Mouse (Mus musculus) urinary bladder, adult 2 months (tissue): ENCODE data around the gene Sncg. TPM values are rescaled to one million over a fixed set of nuclear protein-coding genes. Genes with fewer than 3 reads are reported as not detected.
"Not testable (repeated sequence)": the region's sequence is repeated elsewhere in the genome, so short reads cannot be mapped to it uniquely, and the experiment has no call there.

Experiments
- DNase-seq: peaks from one replicate; pipeline ENCODE4 v3.0.0; 2022; ENCODE audit warnings: low spot score
- polyA plus RNA-seq: library from polyadenylated mRNA; depleted of rRNA; stranded (reverse); fragments of >200 nt; gene quantifications from 2 replicates; pipeline ENCODE4 v1.2.3, GENCODE M21; 2012; rRNA removed

Sncg gene
- 35.6 and 50.1 TPM in 2 replicates for polyA plus RNA-seq

DNA sequence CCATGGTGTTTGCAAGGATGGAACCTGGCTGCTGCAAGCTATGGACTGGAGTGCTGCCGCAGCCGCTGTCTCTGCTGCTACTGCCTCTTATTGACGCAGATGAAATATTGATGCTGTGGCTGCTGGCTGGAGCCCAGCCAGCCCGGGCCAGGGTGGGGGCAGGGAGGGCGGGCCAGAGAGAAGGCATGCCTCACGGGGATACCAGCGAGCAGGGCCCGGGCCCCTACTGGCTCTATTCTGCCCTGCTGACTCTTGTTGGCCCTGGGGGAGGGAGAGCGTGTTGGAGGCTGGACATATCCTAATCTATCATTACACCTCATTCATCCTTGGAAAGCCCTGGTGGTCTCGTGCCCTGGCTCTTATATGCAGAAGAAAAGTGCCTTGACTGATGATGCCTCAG is at the start of gene Sncg:
Gene Sncg, minus strand, starts transcription at position 213 of the 400 bp plus-strand sequence.
- DNase-seq: no peak

DNA sequence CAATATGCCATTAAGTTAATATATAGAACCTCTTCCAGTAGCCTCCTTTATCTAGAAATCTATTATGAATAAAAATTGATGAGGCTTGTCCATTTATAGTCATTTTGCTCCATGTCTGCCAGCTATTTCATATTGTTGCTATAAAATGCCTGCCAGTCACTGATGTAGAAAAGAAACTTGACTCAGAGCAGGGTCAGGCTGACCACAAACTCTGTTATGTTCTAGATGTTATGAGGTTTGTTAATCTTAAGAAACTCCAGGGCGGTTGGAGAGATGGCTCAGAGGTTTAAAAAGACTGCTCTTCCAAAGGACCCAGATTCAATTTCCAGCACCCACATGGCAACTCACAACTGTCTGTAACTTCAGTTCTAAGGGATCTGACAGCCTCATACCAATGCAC is 46.5 kb upstream of the Sncg start:
- DNase-seq: no peak

DNA sequence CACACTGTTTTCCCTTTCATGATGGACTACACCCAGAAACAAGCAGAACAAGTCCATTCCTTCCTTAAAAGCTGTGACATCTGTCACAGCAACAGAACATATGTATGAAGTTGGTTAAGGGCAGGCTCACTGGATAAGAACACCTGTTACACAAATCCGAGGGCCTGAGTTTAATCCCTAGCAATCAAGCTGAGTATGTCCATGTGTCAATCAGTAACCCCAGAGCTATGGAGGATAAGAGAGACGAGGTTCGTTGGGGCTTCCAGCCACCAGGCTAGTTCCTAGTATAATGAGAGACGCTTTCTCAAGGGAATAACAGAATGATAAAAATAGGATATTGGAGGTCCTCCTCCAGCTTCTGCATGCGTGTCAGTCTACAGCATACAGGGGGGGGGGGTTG is 42.9 kb upstream of the Sncg start:
- DNase-seq: no peak

DNA sequence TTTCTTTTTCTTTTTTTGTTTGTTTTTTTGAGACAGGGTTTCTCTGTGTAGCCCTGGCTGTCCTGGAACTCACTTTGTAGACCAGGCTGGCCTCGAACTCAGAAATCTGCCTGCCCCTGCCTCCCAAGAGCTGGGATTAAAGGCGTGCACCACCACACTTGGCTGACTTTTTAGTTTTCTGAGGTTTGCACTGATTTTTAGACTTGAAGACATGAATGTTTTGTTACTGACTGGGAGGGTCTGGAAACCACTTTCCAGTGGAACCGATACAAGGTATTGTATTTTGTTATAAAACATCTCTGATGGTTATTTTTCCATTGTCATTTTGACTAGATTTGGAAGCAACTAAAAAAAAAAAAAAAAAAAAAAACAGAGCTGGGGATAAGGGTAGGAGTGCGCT is 42.4 kb upstream of the Sncg start:
- not testable (repeated sequence) for DNase-seq

DNA sequence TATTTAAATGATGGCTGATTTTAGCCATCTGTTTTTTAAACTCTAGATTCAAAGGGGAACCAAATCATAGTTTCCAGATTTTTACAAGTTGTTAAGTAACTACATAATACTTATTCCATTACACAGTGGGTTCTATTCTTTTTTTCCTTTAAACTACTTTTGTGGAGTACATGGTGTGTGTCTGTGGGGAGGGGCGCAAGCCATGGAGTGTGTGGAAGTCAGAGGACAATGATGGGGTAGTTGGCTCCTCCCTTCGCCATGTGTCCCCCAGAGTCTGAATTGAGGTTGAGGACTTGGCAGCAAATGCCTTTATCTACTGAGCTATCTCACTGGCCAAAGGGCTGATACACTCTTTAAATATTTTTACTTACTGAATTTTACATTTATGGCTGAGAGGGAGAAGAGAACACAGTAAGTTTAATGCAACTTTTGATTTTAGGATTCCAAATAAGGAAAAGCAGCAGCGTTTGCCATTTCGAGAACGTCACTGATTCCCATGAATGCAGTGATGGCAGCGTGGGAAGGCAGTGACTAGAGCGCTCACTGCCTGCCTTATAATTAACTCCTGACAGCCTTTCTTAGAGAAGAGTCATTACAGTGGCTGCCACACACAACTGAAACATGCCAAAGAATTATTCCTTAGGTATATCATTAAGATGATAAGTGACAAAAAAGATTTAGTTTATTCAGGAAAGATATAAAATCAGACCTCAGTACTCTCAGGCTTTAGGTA is 37.7 kb upstream of the Sncg start:
- DNase-seq: no peak

DNA sequence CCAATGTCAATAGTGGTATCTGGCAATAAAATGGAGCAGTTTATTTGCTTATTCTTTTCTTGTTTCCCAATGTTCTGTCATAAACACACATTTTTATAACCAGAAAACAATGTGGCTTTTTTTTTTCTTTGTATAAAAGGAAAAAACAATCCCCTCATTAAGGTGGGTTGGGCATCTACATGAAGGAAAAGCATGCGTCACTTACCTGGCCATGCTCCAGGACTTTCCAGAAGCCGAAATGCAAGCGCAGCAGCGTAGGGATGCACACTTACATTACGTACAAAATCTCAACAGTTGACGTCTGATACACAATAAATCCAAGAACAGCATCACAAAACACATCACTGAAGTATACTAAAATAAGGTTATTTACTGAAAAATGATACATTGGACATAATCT is 36.1 kb upstream of the Sncg start:
- DNase-seq: no peak

DNA sequence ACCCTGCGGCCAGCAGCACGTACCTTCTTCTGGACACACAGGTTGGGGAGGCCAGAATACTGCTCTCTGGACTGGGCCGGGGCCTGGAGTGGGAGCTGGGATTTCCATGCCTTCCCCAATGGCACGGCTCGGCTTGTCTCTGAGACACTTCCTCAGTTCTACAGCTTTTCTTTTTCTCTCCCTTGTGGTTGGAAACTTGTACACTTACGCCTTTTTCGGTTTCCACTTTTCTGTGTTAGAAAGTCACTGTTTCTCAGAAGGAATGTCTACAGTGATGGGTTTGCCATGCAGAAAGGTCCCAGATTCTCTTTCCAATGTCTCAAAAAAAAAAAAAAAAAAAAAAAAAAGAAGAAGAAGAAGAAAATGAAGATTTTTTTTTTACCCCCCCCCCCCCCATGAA is 28.8 kb upstream of the Sncg start:
- no peak for DNase-seq

DNA sequence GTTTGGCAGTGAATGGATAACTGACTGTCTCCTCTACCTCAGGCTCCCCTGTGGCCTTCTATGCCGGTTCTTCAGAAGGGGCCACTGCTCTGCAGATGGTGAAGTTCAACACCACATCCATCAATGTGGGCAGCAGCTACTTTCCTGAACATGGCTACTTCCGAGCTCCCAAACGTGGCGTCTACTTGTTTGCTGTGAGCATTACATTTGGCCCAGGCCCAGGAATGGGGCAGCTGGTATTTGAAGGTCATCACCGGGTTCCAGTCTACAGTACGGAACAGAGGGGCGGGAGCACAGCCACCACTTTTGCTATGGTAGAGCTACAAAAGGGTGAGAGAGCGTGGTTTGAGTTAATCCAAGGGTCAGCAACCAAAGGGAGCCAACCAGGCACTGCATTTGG is 28.3 kb upstream of the Sncg start:
- no peak for DNase-seq

DNA sequence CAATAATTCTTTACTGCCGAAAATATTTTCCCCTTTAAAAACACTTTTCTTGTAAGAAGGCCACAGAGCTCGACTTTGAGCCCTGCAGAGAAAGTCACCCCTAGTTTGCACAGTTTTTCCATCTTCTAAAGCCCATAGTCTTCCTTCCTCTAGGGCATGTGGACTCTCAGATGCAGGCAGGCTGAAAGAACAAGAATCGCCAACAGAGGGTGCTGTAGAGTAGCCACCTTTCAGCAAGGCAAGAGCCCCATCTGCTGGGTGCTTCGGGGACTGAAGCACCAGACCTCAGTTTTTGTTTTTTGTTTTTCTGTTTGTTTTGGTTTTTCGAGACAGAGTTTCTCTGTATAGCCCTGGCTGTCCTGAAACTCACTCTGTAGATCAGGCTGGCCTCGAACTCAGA is 26.5 kb upstream of the Sncg start:
- peak; percentile 49 for DNase-seq

DNA sequence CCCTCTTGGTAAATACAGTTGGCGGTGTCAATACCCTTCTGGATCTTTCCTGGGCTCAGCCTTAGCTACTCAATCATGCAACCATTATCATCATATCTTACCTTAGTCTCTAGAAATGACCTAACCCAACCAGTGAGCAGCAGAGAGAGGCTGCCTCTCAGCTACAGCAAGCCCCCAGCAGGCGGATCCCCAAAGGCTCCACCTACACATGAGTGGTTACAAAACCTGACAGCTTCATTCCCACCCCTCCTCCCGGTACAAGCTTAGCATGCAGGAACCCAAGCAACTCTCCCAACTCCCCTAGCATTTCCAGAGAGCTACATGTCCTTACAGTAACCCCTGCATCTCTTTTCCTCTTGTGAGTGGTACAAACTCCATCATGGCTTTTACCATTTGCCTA is 25.4 kb upstream of the Sncg start:
- DNase-seq: no peak

DNA sequence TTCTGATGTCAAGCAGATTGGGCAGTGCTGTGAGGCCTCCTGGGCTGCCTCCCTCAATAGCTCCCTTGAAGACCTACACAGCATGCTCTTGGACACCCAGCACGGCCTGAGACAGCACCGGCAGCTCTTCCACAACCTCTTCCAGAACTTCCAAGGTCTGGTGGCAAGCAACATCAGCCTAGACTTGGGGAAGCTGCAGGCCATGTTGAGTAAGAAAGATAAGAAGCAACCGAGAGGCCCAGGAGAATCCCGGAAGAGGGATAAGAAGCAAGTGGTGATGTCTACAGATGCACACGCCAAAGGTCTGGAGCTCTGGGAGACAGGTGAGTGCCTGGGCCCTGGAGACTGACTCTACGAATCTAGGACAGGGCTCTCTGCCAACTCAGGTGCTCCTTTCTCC is 24.7 kb upstream of the Sncg start:
- DNase-seq: no peak

DNA sequence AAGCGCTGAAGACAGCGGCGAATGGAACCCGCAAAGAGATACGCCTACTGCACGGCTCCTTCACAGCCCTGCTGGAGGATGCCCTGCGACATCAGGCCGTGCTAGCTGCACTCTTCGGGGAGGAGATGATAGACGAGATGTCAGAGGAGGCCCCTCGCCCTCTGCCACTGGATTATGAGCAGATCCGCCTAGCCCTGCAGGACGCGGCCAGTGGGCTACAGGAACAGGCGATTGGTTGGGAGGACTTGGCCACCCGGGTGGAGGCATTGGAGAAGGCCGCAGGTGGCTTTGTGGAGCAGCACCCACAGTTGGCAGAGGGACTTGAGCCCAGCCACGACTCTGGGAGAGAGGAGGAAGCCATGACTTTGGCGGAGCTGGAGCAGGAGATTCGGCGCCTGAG is 24.3 kb upstream of the Sncg start:
- DNase-seq: no peak

DNA sequence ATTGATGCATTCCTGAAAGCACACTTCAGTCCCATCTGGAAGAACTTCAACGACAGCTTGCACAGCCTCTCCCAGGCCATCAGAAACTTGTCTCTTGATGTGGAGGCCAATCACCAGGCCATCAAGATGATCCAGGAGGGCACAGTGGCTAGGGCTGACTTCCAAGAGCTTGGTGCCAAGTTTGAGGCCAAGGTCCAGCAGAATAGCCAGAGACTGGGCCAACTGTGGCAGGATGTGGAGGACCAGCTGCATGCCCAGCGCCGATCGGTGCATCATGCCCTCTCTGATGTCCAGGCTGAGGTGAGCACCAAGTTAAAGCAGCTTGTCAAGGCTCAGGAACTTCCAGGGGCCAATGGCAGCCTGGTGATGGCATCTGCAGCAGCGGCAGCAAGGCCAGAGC is 23.3 kb upstream of the Sncg start:
- DNase-seq: no peak

DNA sequence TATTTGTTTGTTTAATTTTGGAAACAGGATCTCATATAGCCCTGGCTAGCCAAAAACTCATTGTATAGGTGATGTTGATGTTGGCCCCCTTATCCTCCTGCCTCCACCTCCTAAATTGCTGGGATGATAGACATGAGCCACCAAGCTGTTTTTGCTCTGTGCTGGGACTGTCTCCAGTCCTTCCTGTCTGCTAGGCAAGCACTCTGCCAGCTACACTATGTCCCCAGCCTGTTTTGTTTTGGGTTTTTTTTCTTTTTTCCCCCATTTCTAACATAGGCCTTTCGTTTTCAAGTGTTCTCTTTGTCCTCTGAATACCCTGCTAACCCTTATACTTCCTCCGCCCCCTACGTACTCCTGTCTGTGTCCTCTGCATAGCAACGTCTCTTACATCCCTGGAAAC is 18.7 kb upstream of the Sncg start:
- no peak for DNase-seq

DNA sequence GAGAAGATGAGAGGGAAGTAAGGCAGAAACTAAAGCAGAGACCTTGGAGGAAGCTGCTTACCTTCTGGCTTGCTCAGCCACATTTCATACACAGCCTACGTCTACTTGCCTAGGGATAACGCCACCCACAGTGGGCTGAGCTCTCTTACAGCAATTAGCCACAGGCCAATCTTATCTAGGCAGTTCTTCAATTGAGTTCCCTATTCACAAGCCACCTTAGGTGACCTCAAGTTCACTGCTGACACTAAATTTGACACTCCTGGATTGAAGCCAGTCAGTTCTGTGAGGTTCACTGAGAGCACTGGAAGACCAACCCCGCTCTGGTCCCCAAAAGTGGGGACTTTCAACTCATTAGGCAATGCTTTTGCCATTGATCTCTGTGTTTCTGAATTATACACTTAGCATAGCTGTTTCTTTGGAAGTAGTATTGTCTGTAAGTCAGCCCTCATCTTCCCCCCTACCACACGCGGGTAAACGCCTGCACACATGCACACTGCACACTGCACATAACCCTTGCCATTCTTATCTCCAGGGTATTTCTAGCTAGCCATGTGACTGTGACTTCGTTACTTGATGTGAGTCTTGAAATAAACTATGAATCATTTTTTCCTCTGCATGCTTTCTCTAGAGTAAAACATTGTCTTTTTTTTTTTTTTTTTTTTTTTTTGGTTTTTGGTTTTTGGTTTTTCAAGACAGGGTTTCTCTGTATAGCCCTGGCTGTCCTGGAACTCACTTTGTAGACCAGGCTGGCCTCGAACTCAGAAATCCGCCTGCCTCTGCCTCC is 8.5 kb upstream of the Sncg start:
- no peak for DNase-seq

DNA sequence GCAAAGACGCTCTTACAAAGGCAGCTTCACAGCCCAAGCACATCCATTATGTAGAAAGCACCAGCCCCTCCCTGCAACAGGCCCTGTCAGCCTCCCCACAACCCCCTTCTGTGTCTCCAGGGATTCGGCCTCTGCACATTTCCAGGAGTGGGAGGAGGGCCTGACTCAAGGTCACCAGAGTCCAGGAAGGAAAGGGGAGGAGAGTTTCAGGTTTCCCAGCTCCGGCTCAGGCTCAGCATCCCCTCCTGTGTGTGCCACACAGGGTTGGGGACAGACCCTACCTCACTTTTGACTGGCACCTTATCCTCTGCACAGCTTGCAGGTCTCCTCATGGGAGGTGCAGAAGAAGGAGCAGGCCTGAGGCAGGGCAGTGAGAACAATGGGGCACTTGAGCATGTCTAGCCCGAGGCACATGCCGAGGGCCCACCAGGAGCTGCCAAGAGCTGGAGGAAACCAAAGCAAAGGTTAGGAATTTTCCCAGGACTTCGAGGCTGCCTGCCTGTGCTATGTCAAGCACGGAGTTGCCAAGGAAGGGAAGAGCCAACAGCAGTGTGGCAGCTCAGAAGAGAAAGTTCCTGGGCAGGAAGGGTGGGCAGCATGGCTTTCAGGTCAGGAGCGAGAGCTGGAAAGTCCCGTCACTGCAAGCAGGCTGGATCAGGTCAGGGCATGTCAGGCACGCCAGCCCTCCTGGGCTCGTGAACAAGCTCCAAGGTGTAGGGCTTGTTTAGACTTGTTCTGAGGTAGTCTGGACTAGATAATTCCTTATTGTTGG is 4.2 kb upstream of the Sncg start:
- no peak for DNase-seq

DNA sequence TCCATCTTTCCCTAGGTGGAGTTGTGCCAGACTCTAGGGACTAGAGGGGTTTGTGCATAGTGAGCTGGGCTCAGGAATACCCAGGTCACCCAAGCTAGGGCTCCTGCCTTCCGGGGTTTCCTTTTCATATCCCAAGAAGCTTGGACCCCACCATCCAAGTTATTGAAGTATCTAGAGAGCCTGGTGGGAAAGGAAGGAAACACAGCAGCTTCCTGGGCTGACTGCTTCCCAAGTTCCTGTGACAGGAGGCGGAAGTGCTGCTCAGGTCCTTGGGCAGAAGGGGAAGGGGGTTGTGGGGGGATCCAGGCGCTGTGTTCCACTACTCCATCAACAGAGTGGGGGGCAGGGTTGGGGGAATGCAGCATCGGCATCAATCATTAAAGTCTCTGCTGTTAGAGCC is 2.5 kb upstream of the Sncg start:
- no peak for DNase-seq

DNA sequence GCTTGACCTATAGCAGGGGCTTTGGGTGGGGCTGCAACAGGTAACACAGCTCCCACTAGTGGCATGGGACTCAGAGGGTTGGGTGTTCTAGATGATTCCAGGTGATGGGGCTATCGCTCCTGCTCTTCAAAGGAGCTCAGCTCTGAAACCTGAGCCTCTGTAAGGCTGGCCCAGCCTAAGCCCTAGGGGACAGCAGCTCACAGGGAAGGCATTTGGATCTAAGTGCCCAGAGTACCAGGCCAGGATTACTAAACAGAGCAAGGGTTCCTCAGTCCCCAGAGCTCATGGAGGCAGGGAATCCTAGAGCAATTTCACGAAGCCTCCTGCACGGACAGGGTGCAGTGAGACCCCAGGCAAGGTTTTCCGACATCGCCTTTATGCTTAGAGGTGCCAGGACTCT is 1.4 kb upstream of the Sncg start:
- DNase-seq: no peak

DNA sequence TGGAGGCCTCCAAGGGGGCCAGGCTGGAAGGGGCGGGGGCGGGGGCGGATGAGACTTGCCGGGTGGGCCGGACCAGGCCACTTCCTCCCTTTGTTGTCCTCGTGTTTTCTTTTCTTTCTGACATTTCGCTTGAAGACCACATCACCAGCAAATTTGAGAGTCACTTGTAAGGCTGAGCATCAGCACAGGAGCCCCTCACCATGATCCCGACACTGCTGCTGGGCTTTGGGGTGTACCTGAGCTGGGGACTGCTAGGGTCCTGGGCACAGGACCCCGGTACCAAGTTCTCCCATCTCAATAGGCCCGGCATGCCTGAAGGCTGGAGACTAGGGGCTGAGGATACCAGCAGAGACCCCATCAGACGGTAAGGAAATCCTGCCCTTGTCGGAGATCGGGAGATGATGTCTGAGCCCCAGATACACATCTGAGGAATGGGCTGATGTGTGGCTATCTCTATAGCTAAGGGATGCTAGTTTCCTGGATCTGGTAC is 871 bp upstream of the Sncg start, which contains the start of gene Mmrn2:
Gene Mmrn2, plus strand, starts transcription at position 51 of the 490 bp plus-strand sequence.
- no peak for DNase-seq

DNA sequence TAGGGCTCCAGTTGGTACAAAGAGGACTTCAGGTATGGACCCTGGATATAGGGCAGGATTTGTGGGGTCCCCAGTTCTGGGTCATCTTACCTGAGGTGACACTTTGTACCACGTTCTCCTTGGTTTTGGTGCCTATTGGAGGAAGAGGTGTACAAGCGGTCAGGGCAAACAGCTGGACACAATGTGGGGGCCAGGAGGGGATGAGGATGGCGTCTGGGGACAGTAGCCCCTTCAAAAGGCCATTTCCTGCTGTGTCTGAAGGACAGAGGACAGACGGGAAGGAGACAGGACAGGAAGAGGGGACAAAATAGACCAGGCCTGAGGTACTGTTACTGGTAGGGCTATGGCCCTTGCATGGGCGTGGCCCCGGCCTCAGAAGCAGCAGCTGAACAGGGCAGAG is 1.0 kb downstream of the Sncg start:
- DNase-seq: no peak

DNA sequence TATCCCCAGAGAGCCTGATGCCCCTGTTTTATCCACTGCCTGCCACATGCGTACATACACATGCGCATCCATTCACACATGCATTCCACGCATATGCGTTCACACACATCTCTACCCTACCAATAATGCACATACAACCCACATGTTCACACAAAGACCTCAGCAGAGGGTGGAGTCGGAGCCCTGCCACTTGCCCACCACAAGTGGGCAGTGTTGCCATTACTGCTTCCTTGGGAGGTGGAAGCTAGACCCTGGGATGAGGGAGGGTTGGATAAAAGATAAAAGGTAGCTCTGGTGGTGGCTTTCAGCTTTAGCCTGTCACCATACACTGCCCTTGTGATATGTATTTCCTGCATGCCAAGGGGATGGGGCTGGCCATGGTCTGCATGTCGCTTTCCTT is 1.9 kb downstream of the Sncg start:
- DNase-seq: no peak

DNA sequence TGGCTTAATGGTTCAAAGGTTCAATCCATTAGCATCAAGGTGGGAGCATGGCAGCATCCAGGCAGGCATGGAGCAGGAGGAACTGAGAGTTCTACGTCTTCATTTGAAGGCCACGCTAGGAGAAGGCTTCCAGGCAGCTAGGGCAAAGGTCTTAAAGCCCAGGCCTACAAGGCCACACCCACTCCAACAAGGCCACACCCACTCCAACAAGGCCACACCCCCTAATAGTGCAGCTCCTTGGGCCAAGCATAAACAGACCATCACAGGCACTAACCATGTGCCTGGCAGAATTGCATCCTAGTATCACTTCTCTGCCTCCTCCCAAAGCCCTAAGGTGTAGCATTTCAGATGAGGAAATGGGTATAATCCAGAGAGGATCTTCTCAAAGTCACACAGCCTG is 2.8 kb downstream of the Sncg start:
- no peak for DNase-seq

DNA sequence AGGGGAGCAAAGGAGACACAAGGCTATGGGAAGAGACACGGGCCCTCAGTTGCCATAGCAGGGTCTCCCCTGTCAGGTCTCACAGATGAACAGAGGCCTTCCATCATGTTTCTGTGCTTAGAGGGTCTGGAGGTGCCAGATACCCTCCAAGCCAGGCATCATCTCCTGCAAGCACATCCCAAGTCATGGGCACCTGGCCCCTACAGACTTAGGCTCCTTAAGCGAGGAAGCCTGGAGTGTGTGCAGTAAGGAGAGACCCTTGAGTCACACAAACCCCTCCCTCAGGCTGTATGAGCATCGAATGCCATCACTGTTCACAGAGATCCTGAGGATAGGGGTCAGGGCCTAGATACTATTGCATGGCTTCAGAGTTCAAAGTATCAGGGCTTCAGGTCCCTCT is 3.7 kb downstream of the Sncg start:
- DNase-seq: no peak
